Mouse (Mus musculus) megakaryocyte-erythroid progenitor cell, adult 5-6 weeks (primary cell): ENCODE data around the gene Trmu. TPM values are rescaled to one million over a fixed set of nuclear protein-coding genes. Genes with fewer than 3 reads are reported as not detected.
"Not testable (repeated sequence)": the region's sequence is repeated elsewhere in the genome, so short reads cannot be mapped to it uniquely, and the experiment has no call there.

Experiments used
- ATAC-seq: replicated peaks from 2 replicates; pipeline ENCODE4 v1.8.0; 2016; ENCODE audit warnings: mild to moderate bottlenecking, inconsistent platforms; ENCODE audit not compliant: severe bottlenecking, poor library complexity, low FRiP score, low TSS enrichment
- total RNA-seq, 2 experiments: library from RNA; stranded (forward) in 1 of 2; stranded (reverse) in 1 of 2; fragments of 200-1000, 215-1000 nt in 1 of 2; fragments of >200 nt in 1 of 2; fragmentation: Nextera tagmentation in 1 of 2; gene quantifications; 2 replicates each; pipeline ENCODE4 v1.2.3; 2014 to 2017

Trmu gene
- total RNA-seq (2014; fragmentation: Nextera tagmentation), result 48.0 and 76.0 TPM in 2 replicates
- total RNA-seq (2017), result 39.2 and 49.8 TPM in 2 replicates

DNA sequence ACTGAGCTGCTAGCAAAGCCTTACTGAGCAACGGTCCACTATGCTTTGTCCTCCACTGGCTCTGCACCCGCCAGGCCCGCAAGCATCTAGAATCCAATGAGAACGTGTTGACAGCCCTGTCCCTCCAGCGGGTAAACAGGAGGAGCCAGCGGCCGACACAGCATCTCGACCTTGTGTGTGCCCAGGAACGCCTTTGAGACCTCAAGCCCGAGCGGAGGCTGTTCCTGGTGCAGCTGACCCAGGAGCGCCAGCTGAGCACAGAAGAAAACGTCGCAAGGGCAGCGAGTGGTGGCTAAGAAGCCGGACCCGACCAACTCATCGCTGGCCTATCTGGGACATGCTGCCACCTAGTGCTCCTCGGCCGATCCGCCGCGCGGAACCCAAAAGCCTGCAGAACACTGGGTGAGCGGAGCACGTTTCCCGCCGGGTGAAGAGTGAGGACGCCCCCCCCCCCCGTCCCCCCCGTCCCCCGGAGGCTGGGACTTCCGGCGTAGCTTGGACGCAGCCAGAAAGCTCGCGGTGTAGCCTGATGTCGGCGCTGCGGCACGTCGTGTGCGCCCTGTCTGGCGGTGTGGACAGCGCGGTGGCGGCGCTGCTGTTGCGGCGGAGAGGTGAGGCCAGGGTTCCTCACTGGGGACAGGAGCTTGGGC lies at the start of gene Trmu:
Trmu (plus strand) TSS at position 465 of the 650 bp plus-strand sequence.
- ATAC-seq, result peak; percentile 81

DNA sequence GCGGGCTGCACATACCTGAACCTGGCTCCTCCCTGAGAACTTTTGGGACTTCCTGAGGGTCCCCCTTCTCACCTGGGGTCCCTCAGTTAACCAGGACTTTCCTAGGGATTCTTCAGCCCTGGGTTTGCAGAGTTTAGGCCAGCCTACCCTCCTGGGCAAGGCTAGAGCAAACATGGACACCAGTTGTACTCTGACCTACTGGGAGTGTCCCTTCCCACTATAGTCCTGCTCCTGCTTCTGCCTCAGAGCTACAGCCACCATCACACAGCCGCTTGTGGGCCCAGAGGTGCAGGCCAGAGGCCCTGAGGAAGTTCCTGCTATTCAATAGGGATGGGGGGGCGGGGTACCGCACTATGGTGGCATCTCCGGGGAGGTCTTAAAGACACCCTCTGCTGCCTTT lies 49.6 kb upstream of the Trmu start:
- no peak for ATAC-seq

- peak; percentile 91 for ATAC-seq
Observed at GRCm38 (mm10) chr15:85831954-85832590, 47.0 kb upstream of the Trmu start, which contains the start of gene Ttc38. Gene Ttc38 (plus strand): TSS chr15:85832306.

DNA sequence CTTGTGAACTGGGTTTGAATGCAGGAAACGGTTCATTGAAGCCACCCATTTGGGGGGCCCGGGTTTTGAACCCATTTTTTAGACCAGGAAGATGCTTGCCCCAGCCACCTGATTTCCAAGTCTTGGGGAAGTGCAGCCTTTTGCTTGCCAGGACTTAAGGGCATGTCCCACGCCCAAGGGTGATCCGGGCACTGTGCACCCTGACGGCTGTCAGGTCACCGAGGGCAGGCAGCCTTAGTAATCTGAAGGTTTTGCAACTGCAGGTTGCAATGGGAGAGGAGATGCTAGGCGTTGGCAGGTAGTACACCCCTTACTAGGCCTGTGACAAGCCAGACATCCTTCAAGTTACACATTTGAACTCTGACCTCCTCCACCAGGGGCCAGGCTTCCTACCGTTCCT lies 46.5 kb upstream of the Trmu start:
- ATAC-seq, result no peak; the same call in 1 of the 2 replicates

DNA sequence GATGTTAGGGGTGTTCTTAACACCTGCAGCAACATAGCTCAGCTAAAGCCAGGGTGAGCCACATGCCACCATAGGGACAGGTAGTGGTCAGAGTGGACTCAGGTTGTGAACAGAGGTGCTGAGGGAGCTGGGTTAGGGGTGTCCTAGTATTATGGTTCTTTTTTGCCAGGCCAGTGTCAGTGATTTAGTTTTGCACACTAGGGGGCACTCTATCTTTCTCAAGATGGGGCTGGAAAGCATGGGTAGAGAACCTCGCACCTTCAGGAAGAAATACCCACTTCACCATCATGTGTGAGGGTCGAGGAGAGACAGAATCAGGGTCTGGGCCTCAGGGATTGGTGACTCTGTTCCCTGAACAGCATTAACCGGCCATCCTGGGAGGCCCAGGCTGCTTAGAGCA lies 43.8 kb upstream of the Trmu start:
- no peak for ATAC-seq

- ATAC-seq, result no peak
Observed at GRCm38 (mm10) chr15:85836887-85837286, 42.2 kb upstream of the Trmu start.

DNA sequence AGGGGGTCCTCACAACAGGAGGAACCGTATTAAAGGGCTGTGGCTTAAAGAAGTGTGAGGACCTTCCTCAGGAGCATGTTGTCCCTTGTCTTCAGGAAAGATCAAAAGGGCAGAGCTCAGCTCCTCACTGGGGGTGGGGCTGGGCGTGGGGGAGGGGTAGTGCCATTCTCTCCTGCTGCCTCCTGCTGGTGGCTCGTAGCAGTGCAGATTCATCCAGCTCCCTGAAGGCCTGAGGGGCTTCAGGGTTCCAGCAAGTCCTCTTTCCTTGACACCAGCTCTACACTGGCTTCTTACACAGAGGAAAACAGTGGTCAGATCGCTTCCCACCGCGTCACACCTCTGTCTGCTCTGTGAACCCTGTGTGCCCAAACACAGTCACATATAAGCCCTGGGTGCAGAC lies 38.1 kb upstream of the Trmu start:
- no peak for ATAC-seq

DNA sequence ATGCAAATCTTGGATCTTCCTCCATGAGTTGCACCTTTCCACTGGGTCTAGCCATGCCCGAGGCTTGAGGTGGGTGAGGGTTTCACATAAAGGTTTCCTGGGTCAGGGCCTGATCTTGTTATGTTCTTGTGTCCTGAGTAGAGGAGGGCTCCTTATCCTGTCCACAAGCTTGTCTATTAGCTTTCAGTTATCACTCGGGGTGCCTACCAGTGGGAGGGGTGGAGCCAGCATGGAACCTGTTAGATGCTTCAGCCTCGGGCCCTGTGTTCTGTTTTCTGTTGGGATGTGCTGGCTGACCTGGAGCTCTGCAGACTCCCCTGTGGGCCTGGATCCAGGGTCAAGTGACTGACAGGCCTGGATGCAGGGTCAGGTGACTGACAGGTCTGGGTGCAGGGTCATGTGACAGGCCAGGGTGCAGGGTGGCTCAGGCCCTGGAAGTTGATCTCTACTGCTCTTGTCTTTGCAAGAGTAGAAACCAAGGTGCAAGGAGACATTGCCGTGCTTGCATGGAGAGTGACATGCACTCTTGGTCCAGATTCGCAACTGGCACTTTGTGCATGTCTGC lies 37.2 kb upstream of the Trmu start:
- ATAC-seq, result peak; percentile 64

- no peak for ATAC-seq
Observed at GRCm38 (mm10) chr15:85845071-85845470, 34.0 kb upstream of the Trmu start.

GRCm38 (mm10) chr15:85851656-85852392 lies 27.3 kb upstream of the Trmu start:
- peak; percentile 43; the same call in 1 of the 2 replicates for ATAC-seq

DNA sequence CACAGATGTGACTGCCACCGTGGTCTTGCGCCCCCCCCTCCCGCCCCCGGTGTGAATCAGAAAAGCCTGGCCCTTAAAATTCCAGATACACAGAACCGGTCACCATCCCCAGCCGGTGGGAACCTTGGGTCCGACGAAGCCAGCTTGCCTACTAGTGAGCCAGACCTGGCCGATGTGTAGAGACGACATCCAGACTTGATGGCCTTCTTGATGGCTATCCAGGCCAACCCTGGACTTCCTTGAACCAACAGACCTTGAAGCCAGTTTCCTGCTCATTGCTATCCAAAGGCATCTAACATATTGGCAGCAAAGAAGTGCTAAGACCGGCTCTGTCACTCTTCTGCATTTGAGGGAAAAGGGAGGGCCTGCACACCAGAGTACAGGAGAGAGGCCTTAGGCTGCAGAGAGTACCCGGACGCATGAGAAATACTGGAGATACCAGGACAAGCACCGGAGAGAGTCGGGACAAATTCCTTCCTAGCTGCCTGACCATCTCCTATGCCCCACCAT lies 20.1 kb upstream of the Trmu start:
- ATAC-seq, result peak; percentile 34

GRCm38 (mm10) chr15:85859490-85860031 lies 19.6 kb upstream of the Trmu start, which contains the start of gene Gtse1:
Gene Gtse1 (plus strand): TSS chr15:85859745.
- ATAC-seq, result peak; percentile 99

GRCm38 (mm10) chr15:85865913-85866312 lies 13.2 kb upstream of the Trmu start:
- ATAC-seq, result not testable (repeated sequence)

GRCm38 (mm10) chr15:85867696-85868095 lies 11.4 kb upstream of the Trmu start:
- peak; percentile 84 for ATAC-seq

- ATAC-seq, result no peak
Observed at GRCm38 (mm10) chr15:85877336-85877735, 1.8 kb upstream of the Trmu start.

DNA sequence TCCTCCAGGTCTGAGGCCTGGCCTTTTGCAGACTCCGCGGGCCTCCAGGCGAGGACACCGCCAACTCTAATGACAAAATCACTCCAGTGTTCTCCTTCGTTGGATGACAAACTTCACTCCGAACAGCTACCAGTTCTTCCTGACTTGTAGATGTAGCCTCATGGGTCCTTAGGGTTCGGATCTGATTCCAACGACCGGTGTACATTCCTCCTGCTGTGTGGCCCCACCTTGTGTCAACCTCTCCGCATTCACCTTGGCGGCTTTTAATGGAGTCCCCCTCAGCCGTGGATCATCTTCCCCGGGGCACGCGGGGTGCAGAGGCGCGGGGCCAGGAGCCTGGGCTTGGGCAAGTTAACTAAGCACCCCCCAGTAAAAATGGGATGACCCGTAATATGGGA lies 385 bp downstream of the Trmu start:
- peak; percentile 15; the same call in 1 of the 2 replicates for ATAC-seq

DNA sequence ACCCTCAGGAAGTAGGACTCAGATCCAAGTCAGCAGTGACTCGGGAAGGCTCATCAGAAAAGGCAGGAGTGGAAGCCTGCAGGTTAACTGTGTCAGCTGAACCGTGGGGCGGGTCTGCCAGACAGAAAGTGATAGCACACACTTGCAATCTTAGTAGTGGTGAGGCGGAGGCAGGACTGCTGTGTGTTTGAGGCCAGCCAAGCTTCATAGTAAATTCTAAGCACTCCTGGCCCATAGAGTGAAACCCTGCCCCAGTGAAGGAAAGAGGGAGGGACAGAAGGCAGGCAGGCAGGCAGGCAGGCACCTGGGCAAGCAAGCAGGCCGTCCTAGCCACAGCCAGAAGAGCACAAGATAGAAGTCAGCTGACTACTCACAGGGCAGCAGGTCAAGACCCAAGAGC lies 6.5 kb downstream of the Trmu start:
- ATAC-seq, result no peak

DNA sequence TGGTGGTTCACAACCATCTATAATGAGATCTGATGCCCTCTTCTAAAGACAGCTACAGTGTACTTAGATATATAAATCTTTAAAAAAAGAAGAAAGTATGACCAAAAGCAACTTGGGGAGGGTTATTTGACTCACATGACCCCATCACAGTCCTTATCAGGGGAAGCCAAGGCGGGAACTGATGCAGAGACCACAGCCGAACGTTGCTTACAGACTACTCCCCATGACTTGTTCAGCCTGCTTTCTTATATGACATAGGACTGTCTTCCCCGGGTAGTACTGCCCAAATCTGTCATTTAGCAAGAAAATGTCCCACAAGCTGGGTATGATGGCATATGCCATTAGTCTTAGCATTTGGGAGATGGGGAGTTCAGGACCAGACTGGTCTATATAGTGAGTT lies 10.1 kb downstream of the Trmu start:
- 0 out of 2 replicates have a peak, but pooled peaks have one; percentile 51 for ATAC-seq

- ATAC-seq, result no peak
Observed at GRCm38 (mm10) chr15:85891971-85892370, 12.9 kb downstream of the Trmu start.
